Mouse (Mus musculus) MEL-GATA-1-ER (cell line): ENCODE measurements around the gene Nop53.
"Not testable (repeated sequence)": the region's sequence is repeated elsewhere in the genome, so short reads cannot be mapped to it uniquely, and the experiment has no call there.

Experiments
- DNase-seq: peaks from one replicate; pipeline ENCODE4 v3.0.0-alpha.2; 2012; ENCODE audit warnings: low read depth; ENCODE audit errors: extremely low read depth

Gene Nop53

DNA sequence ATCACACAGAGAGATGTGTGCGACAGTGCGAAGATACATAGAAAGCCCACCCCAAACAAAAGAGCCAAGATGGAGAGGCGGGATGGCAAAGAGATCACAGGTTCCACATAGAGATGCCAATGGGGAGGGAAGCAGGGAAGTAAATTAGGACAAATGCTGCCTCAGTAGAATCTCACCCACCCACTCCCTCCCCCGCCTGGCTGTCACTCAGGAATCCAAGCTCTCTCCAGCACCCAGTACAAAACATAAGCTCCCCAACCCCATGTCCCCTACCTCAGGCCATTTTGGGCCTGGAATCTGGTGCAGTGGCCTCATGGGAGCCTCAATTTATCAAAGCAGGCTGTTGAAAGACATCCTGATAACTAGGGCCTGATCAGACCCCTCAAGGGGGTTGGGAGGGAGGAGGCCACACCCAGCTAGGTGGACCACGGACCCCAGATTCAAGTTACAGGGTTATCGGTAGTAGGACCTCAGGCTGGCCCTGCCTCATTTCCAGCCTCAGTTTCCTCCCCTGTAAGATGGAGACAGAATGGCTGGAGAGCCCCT lies 25.2 kb downstream of the Nop53 start:
- no peak for DNase-seq

DNA sequence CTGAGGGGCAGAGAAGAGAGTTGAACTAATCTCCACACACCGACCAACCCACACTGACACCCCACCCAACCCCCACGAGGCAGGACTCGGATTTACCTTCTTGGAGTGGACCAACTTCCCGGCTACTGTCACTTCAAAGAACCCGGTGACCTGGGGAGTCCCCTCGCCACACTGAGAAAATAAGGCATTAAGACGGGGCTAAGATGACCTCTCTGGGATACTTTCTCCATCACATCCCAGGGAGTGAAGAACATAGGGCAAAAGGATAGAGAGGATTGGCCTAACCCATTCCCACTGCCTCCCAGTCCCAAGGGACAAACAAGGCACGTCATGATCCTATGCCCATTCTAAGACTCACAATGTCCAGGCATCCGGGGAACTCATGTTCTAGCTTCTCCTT lies 25.9 kb downstream of the Nop53 start:
- no peak for DNase-seq

DNA sequence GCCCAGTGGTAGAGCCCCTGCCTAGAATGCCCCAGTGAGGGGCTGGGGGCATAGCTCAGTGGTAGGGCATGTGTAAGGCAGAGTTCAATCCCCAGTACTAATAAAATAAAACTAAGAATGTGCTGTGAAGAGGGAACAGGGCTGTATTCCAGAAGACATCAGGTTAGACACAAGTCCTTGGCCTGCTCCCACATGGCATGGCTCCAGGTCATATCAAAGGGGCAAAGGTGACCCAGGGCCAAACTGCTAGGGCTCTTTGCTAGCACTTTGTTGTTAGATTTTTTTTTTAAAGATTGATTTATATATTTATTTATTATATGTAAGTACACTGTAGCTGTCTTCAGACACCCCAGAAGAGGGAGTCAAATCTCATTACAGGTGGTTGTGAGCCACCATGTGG lies 27.5 kb downstream of the Nop53 start:
- DNase-seq = no peak

DNA sequence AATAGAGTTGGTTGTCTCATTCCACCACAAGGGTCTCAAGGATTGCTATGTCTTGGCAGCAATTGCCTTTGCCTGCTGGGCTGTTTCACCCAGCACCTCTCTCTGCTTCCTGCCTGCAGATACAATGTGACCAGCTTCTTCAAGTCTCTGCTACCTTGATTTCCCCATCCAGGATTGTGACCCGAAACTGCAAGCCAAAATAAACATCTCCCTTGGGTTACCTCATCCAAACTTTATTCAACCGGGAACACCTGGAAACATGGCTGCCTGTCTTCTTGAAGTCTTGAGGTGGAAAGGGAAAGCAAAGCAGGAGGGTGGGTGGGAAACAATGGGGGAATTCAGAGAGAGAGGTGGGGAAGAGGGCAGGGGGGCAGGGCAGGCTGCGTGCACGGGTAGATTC lies 28.9 kb downstream of the Nop53 start:
- no peak for DNase-seq

DNA sequence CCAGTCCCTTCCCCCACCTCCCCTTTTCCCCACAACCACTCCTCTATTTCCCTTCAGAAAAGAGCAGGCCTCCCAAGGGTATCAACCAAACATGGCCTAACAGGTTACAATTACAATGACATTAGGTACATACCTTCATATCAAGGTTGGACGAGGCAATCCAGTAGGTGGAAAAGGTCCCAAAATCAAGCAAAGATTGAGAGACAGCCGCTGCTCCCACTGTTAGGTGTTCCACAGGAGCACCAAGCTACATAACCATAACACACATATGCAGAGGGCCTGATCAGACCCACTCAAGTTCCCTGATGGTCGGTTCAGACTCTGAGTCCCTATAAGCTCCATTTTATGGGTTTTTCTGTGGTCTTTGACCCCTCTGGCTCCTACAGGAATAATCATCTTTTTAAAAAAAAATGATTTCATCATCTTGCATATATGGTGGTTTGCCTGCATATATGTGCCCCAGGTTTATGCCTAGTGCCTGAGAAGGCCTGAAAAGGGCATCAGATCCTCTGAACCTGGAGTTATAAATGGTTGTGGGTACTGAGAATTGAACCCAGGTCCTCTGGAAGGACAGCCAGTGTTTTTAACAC lies 29.6 kb downstream of the Nop53 start:
- DNase-seq = no peak

DNA sequence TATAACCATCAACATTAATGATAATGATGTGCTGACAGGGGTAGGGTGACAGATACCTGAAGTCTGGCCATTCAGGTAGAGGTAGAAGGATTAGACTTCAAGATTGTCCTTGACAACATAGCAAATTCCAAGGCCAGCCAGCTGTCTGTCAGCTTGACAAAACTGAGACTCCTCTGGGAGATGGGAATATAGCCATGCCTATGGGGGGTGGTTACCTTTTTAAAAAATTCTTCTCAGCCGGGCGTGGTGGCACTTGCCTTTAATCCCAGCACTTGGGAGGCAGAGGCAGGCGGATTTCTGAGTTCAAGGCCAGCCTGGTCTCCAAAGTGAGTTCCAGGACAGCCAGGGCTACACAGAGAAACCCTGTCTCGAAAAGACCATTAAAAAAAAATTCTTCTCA lies 30.2 kb downstream of the Nop53 start:
- DNase-seq = not testable (repeated sequence)

DNA sequence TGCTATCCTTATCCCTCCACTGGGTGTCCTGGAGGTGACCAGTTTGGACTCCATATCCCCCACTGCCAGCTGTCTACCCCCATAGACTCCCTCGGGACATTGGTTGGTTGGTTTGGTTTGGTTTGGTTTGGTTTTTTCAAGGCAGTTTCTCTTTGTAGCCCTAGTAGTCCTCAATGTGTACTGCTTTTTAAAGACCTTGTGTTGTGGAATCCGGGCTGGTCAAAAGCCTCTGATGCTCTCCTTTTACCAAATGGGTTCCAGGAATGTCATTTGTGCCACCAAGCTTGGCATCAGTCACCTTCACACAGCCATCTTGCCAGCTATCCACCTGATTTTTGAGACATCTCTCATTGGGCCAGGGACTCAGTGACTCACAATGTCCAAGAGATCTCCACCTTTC lies 31.1 kb downstream of the Nop53 start:
- no peak for DNase-seq

DNA sequence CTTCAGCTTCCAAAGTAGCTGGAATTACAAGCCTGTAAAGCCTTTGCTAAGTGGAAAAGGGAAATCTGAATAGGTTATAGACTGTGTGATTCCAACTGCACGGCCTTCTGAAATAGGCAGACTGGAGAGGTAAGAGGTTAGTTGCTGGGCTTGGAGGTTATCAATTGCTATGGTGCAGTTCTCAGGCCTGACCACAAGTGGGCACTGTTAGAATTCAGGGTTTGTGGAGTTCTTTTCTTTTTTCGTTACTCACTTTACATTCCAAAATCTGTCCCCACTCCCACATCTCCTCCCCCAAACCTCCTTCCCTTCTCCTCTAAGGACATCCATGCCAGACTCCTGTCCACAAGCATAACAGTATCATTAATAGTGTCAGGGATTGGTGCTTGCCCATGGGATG lies 31.6 kb downstream of the Nop53 start:
- DNase-seq = no peak

DNA sequence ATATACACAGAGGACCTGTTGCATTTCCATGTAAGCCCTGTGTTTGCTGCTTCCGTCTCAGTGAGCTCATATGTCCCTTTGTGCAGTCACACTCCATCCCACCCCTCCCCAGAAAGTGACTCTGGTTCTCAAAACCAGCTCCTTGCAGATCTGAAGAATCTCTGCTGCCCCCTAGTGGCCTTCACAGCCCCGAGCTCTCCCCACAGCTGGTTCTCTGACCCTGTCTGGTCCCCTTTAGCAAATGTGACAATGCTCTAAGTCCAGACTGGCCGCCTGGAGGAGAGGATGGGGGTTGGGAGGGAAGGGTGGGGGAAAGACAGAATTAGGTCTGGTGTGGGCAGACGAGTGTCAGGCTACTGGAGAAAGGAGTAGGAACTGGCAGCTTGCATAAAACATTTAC lies 33.7 kb downstream of the Nop53 start:
- peak; percentile 56 for DNase-seq

DNA sequence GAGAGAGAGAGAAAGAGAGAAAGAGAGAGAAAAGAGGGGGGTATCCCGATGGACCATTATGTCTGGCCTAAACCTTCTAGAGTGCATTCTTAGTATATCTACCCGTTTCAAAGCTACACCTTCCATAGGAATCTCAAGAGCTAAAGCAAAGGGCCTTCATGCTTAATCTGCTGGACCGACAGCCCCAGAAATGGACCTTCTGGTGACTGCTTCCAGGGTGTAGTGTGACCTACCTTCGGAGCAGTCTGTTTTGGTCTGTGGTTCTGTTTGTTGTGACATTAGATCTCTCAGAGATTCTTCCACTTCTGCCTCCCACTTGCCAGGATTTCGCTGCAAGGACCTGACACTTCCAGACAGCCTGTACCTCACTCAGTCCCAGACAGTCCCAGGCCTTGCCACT lies 35.4 kb downstream of the Nop53 start:
- no peak for DNase-seq

DNA sequence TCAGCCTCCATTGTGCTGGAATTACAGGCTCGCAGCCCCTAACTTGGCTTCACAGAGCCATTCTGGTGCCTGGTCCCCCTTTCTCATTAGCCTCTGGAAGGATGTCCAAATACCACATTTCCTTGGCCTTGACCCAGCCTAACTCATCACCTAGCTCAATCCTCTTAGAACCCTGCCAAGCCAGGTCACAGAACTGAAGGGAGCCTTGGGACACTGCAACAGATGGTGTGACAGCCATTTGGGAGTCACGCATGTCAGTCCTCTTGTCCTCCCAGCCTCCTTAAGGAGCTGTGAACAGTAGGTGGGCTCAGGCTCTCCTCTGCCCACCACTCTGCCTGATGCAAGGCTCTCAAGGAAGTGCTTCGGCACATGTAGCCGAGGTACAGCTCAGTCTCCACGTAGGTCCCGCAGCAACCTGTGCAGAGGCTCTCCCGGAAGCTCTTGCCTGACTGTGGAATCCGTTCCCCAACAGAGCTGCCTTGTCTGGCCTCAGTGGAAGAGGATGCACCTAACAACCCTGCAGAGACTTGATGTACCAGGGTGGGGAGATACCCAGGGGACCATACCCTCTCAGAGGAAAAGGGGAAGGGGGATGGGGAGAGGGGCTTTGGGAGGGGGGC lies 37.8 kb downstream of the Nop53 start:
- no peak for DNase-seq

DNA sequence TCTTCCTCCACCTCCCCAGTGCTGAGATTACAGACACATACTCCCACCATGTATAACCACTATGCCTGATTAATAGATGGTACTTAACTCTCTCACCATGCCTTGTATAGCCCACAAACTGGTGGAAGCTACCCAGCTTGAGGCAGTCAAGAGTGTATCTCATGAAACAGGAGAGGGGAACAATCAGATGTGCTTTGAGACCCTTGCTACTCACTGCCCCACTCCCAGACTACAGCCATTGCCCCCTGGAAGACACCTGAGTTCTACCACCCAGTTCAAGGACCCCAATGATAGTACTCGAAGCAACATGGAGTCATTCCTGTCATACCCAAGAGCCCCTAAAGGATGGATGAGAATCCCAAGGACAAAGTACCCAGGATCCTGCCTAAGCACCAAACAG lies 39.3 kb downstream of the Nop53 start:
- DNase-seq = no peak

DNA sequence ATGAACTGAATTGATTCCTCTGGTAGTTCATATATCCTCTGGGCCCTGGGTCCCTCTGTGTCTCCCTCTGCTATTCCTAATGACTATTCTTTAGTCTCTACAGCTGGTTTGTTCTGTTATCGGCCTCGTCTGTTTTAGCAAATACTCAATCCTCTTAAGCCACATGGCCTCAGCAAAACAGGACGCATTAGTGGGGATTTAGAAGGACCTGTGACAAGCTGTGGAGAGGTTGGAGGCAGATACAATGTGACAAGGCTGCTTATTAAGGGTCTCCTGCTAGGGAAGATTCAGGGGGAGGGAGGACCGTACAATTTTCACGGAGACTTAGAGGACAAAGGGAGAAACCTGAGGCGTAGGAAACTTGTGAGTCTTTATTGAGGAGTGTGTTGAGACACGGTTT lies 40.0 kb downstream of the Nop53 start:
- DNase-seq = no peak

DNA sequence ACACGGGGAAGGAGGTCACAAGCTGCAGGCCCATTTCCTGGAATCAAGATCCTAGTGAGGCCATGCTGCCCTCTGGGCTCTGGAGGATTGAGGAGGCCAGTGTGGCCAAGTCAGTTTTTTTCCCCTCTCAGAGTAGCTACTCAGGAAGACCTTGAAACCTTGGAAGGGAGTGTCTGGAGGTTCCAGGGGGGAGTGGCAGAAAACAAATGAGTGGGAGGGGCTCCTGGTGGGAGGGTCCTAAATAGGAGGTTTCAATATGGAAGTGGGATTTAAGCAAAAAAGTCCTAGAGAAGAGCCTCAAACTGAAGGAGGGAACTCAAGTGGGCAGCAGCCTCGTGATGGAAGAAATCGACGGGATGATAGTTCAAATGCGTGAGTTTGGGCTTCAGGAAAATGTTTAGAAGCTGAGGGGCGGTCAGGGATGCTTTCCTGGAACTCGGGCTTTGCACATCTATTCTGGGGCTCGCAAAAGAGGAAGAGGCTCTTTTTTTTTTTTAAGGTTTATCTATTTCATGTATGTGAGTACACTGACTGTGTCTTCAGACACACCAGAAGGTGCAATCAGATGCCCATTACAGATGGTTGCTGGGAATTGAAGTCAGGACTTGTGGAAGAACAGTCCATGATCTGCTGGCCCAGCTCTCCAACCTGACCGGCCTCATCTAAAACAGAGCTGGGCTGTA lies 44.4 kb downstream of the Nop53 start:
- DNase-seq = peak; percentile 50

DNA sequence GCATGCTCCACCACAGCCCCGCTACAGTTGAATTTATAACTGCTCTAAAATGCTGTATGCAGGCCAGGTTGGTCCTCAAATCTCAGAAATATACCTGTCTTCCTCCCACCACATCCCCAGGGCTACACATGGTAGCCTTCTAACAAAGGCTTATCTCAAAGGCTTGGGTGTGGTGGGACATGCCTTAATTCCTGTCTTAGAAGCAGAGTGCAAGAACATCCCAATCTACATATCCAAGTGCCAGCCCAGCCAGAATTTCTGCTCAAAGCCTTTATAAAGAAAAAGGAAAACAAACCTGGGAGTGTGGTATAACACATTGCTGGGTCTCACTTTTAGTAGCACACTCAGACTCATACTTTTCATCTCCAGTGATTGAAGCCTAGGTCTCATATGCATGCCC lies 51.6 kb downstream of the Nop53 start:
- no peak for DNase-seq
